Mouse (Mus musculus) frontal cortex, postnatal 25 days (tissue): ENCODE measurements around the gene Ptger3.

ENCODE experiments used
- DNase-seq, 2 experiments: peaks; one replicate each; pipeline ENCODE4 v3.0.0; 2022; ENCODE audit warnings: low spot score in 2 of 2

Gene Ptger3

GRCm38 (mm10) chr3:157566725-157567565, at the start of gene Ptger3:
Ptger3 (plus strand) TSS chr3:157566892.
- DNase-seq = peak in 1 of 2 experiments; percentile 13

- DNase-seq = no peak
Measured at GRCm38 (mm10) chr3:157517992-157518391, 48.7 kb upstream of the Ptger3 start.

GRCm38 (mm10) chr3:157520433-157520832, 46.3 kb upstream of the Ptger3 start:
- peak; percentile 25 to 53 for DNase-seq

- DNase-seq = no peak
Measured at GRCm38 (mm10) chr3:157523834-157524233, 42.9 kb upstream of the Ptger3 start.

- DNase-seq = no peak
Measured at GRCm38 (mm10) chr3:157531585-157531984, 35.1 kb upstream of the Ptger3 start.

- peak; percentile 91 to 93 for DNase-seq
Measured at GRCm38 (mm10) chr3:157533964-157534785, 32.5 kb upstream of the Ptger3 start, which contains the start of gene Zranb2. Zranb2 (plus strand) TSS chr3:157534160.

- peak in 1 of 2 experiments; percentile 33 for DNase-seq
Measured at GRCm38 (mm10) chr3:157534786-157535415, 31.8 kb upstream of the Ptger3 start.

GRCm38 (mm10) chr3:157549323-157549722, 17.4 kb upstream of the Ptger3 start:
- no peak for DNase-seq

- no peak for DNase-seq
Measured at GRCm38 (mm10) chr3:157549758-157550600, 16.7 kb upstream of the Ptger3 start.

- DNase-seq = no peak
Measured at GRCm38 (mm10) chr3:157565196-157565595, 1.5 kb upstream of the Ptger3 start.

GRCm38 (mm10) chr3:157567566-157568132, 957 bp downstream of the Ptger3 start:
- no peak for DNase-seq

- no peak for DNase-seq
Measured at GRCm38 (mm10) chr3:157572011-157572410, 5.3 kb downstream of the Ptger3 start.

- no peak for DNase-seq
Measured at GRCm38 (mm10) chr3:157575441-157576342, 9.0 kb downstream of the Ptger3 start.

- no peak for DNase-seq
Measured at GRCm38 (mm10) chr3:157576343-157576722, 9.6 kb downstream of the Ptger3 start.

- no peak for DNase-seq
Measured at GRCm38 (mm10) chr3:157576862-157577261, 10.2 kb downstream of the Ptger3 start.

- no peak for DNase-seq
Measured at GRCm38 (mm10) chr3:157578469-157579170, 11.9 kb downstream of the Ptger3 start.

- no peak for DNase-seq
Measured at GRCm38 (mm10) chr3:157579376-157579775, 12.7 kb downstream of the Ptger3 start.

GRCm38 (mm10) chr3:157580299-157580698, 13.6 kb downstream of the Ptger3 start:
- DNase-seq = no peak

- DNase-seq = no peak
Measured at GRCm38 (mm10) chr3:157581755-157582154, 15.1 kb downstream of the Ptger3 start.
